Mouse (Mus musculus) cortical plate, adult 2 months (tissue): Measurements from ENCODE around the gene Golim4. TPM values are rescaled to one million over a fixed set of nuclear protein-coding genes. Genes with fewer than 3 reads are reported as not detected.
"Not testable (repeated sequence)": the region's sequence is repeated elsewhere in the genome, so short reads cannot be mapped to it uniquely, and the experiment has no call there.

Experiments
- H3K27ac ChIP-seq: fragments of 200-500 bp; 2 replicates; pipeline ENCODE4 v1.5.1; 2012; ENCODE audit warnings: low read length, control low read depth, inconsistent platforms; ENCODE audit not compliant: insufficient read depth
- H3K4me1 ChIP-seq: fragments of 200-500 bp; 2 replicates; pipeline ENCODE4 v1.6.1; 2011; ENCODE audit warnings: low read length; ENCODE audit not compliant: control insufficient read depth, insufficient read depth
- H3K4me3 ChIP-seq: fragments of 200-500 bp; 2 replicates; pipeline ENCODE4 v1.5.1; 2011; ENCODE audit warnings: mild to moderate bottlenecking, low read length, control low read depth; ENCODE audit not compliant: insufficient read depth
- CTCF ChIP-seq: fragments of 200-500 bp; IDR thresholded peaks from 2 replicates; pipeline ENCODE4 v1.5.1; 2011; ENCODE audit warnings: mild to moderate bottlenecking, control low read depth, low read length; ENCODE audit not compliant: insufficient read depth; ENCODE audit errors: extremely low read depth
- POLR2A ChIP-seq: fragments of 200-500 bp; IDR thresholded peaks from 2 replicates; pipeline ENCODE4 v1.6.1; 2011; ENCODE audit warnings: mild to moderate bottlenecking, low read length, control low read depth; ENCODE audit not compliant: insufficient read depth; ENCODE audit errors: extremely low read depth
- polyA plus RNA-seq: library from polyadenylated mRNA; depleted of rRNA; stranded (reverse); fragments of >200 nt; gene quantifications from 2 replicates; pipeline ENCODE4 v1.2.3, GENCODE M21; 2012; rRNA removed

Gene Golim4
- 20.4 and 22.9 TPM in 2 replicates for polyA plus RNA-seq

DNA sequence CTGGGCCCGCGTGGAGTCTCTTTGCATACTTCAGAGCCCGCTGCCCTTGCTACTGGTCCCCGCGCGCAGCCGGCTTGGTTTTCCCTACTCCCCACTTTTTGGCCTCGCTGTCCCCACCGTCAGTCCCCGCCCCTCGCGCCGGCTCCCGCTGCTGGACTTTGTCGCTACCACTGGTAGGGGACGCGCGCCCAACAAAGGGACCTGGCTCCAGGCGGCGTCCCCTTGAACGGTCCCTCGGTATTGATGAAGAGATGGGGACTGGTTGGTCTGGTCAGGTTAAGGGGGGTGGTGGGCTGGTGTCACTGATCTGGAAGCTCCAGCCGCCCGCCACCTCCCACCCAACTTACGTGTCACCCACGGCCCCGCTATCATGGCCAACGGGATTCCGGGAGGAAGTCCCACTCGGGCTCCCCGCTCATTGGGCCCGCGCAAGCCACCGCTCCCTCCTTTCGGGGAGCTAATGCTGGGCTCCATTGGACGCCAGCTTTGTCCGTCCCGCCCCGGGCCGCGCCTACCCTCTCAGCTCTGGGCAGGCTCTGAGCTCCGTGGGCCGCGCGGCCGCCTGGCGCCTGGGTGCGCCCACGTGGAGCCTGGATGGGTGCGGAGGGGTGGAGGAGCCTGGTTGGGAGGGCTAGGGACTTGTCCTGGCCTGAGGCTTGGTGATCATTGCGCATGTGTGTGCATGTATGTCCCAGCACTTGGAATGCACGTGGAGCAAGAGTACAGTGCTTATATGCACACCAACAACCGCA is at the start of gene Golim4:
TSS of gene Golim4 (minus strand) at position 399 of the 752 bp plus-strand sequence.
- H3K4me3 ChIP-seq, result peak within 1 kb of the TSS; percentile 85
- peaks cover 2% of the 10 kb centered on the region; the same call in 1 of the 2 replicates for H3K4me1 ChIP-seq
- H3K27ac ChIP-seq, result peak within 1 kb of the TSS; percentile 63
- TF ChIP-seq POLR2A (peak; percentile 19; the same call in 1 of the 2 replicates), CTCF (no peak)

DNA sequence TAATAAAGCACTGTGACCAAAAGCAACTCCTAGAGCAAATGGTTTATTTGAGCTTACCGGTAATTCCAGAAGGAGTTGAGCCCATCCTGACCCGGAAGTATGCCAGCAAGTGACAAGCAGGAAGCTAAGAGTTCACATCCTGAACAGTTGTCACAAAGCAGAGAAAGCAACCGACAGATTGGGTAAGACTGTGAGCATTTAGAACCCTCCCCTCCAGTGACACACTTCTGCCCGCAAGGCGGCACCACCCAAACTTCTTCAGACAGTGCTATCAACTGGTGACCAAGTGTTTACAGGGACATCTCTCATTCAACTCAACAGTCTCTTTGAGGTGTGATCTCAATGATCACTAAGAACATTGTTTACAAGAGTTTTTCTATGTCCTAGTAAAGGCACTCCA is 48.9 kb upstream of the Golim4 start:
- Histone ChIP-seq H3K4me3 (no peak overlapping the region), H3K4me1 (no peaks in the 10 kb centered on the region), H3K27ac (no peak overlapping the region)
- TF ChIP-seq CTCF, result no peak

DNA sequence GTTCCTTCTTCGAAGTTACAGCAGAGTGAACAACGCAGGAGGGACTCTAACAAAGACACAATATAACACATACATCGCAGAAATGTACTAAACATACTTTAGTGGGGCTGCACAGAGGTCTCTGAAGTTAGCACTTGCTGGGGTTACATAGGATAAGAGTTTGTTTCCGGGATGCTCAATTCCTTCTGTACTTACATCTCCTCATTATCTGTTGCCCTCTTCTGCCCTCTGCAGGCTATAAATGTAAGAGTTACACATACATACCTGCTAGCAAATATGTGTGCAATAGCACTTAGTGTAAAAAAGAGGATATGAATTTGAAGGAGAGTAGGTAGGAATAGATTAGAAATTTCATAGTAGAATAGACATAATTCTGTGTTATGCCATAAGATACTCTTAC is 44.4 kb upstream of the Golim4 start:
- TF ChIP-seq CTCF (peak; percentile 31; the same call in 1 of the 2 replicates), POLR2A (no peak)
- Histone ChIP-seq H3K27ac (no peak overlapping the region), H3K4me1 (no peaks in the 10 kb centered on the region), H3K4me3 (no peak overlapping the region)

DNA sequence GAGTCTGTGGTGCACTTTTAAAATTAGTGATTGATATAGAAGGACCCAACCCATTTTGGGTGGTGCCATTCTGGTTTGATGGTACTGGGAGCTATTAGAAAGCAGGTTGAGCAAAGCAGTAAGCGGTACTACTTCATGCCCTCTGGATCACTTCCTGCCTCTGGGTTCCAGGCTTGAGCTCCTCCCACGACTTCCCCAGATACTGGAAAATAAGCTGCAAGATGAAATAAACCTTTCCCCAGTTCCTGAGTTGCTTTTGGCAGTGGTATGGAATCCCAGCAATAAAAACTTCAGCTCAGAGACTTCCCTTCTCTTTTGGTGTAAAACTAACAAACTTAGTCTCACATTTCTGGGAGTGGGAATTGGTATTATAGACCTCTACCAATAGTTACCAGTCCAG is 43.7 kb upstream of the Golim4 start:
- Histone ChIP-seq H3K4me3 (no peak overlapping the region), H3K4me1 (no peaks in the 10 kb centered on the region), H3K27ac (no peak overlapping the region)
- no peak for TF ChIP-seq POLR2A
- no peak for TF ChIP-seq CTCF

DNA sequence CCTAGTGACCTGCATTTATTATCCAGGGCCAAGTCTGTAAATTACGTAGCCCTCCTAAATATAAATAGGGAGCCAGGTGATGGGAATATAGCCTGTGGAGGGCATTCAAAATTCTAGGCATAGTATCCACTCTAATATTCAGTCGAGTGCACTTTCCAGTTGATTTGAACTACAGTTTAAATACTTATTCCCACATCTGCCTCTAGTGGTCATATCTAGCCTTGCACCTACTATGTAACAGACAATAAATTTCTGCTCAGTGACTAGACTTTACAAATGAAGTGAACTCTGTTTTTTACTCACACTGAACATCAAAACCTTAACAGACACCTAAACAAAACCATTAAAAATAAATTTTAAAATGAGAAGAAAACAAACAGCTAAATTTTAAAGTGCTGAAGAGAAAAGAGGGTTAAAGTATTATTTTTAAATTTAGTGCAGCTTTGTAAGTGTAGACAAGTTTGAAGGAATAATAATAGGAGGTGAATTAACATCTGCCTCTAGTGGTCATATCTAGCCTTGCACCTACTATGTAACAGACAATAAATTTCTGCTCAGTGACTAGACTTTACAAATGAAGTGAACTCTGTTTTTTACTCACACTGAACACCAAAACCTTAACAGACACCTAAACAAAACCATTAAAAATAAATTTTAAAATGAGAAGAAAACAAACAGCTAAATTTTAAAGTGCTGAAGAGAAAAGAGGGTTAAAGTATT is 24.4 kb upstream of the Golim4 start:
- H3K4me1 ChIP-seq, H3K4me3 ChIP-seq, H3K27ac ChIP-seq: not testable (repeated sequence)

DNA sequence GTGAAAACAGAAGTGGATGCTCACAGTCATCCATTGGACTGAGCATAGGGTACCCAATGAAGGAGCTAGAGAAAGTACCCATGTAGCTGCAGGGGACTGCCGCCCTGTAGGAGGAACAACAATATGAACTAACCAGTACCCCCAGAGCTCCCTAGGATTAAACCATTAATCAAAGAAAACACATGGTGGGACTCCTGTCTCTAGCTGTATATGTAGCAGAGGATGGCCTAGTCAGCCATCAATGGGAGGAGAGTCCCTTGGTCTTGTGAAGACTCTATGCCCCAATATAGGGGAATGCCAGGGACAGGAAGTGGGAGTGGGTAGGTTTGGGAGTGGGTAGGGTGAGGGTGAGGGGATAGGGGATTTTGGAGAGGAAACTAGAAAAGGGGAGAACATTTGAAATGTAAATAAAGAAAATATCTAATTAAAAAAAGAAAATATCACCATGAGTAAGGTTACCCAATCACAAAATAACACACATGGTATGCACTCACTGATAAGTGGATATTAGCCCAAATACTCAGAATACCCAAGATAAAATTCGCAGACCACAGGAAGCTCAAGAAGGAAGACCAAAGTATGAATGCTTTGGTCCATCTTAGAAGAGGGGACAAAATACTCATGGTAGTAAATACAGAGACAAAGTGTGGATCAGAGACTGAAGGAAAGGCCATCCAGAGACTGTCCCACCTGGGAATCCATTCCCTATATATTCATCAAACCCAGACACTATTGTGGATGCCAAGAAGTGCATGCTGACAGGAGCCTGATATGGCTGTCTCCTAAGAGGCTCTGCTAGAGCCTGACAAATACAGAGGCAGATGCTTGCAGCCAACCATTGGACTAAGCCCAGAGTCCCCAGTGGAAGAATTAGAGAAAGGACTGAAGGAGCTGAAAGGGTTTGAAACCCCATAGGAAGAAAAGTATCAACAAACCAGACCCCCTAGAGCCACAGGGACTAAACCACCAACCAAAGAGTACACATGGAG is 6.3 kb upstream of the Golim4 start:
- H3K27ac ChIP-seq, H3K4me1 ChIP-seq, H3K4me3 ChIP-seq: not testable (repeated sequence)

DNA sequence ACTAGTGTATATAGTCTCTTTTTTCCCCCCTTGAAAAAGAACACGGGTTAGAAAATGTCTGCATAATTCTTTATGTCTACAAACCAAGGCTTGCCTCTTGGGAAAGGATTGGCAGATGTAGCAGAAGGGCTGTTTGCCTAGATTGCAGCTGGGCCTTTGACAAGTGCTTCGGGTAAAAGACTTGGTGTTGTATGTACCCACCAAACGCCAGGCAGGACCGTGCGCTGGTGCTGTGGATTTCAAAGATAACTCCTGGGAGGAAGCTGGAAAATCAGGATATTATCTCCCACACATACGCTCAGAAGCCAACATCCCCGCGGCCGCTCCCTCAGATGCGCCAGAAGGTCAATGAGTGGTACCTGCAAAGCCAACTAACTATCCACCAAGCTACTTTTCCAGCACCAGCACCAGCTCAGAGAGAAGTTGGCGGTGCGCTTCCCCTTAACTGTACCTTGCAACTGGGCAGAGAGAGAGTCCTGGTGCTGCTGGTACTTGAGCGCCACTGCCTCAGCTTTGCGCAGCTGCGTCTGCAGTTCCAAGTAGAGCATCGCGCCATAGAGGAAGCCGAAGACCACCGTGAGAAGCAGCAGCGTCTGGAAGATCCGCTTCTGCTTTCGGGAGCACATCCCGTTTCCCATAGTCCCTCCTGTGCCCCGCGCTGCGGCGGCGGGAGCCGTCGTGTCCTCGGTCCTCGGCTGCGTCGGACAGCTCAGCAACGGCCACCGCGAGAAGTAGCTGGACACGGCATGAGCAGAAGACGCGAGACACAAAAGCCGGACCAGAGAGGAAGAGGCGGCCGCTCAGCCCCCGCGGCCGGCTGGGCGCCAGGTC is 873 bp downstream of the Golim4 start:
- peak overlapping the region; percentile 85 for H3K4me3 ChIP-seq
- H3K4me1 ChIP-seq, result peaks cover 2% of the 10 kb centered on the region; the same call in 1 of the 2 replicates
- TF ChIP-seq POLR2A (no peak), CTCF (no peak)
- peak overlapping the region; percentile 63 for H3K27ac ChIP-seq

DNA sequence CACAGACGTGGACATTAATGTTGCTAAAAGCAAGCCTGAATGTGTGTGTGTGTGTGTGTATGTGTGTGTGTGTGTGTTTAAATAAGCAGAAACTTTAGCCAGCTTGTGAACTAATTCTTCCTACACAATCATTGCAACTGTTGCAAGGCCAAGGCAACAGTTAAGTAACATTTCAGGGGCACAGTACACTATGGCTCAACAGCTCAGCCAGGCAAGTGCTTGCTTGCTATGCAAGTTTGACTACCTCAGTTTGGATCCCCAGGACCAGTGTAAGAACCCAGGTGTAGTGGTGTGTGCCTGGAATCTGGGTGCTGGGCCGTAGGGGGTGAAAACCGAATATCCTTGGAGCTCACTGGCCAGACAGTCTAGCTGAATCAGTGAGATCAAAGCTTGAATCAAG is 2.6 kb downstream of the Golim4 start:
- H3K27ac ChIP-seq, result no peak overlapping the region
- peak overlapping the region; percentile 13; the same call in 1 of the 2 replicates for H3K4me3 ChIP-seq
- peaks cover 2% of the 10 kb centered on the region; the same call in 1 of the 2 replicates for H3K4me1 ChIP-seq
- TF ChIP-seq CTCF (no peak), POLR2A (no peak)
